Mouse (Mus musculus): ENCODE results near the gene Gm13276.
"Not testable (repeated sequence)": the region's sequence is repeated elsewhere in the genome, so short reads cannot be mapped to it uniquely, and the experiment has no call there.

- not testable (repeated sequence) for TF ChIP-seq TCF3 (IDR thresholded peaks at IDR 0.05; ENCODE audit: insufficient read length, low read depth); MYOD1 (IDR thresholded peaks at IDR 0.05; ENCODE audit: control insufficient read depth in 1 of 3, insufficient read length in 2 of 3, low read depth in 2 of 3); POLR2A (IDR thresholded peaks at IDR 0.05; ENCODE audit: insufficient read length, low read depth); USF1 (IDR thresholded peaks at IDR 0.05; ENCODE audit: low read depth); E2F4 (IDR thresholded peaks at IDR 0.05; ENCODE audit: insufficient read depth); POLR2AphosphoS2 (IDR thresholded peaks at IDR 0.05; ENCODE audit: insufficient read length, low read depth)
Observed at GRCm38 (mm10) chr4:88802954-88803353, 17.4 kb downstream of the Gm13276 start, which contains the start of gene Gm13287.

Measured in myocyte (in vitro differentiated cells).